Mouse (Mus musculus) adrenal gland, postnatal 14 days (tissue): ENCODE data around the gene Trhr2. TPM values are rescaled to one million over a fixed set of nuclear protein-coding genes. Genes with fewer than 3 reads are reported as not detected.

ENCODE experiments used
- DNase-seq: peaks from one replicate; pipeline ENCODE4 v3.0.0; 2021; ENCODE audit warnings: mixed read lengths
- long read RNA-seq, 2 experiments: library from polyadenylated mRNA; stranded (forward); transcript quantifications; one replicate each; pipeline ENCODE4 v2.0.0; 2021
- total RNA-seq: library from RNA; stranded (reverse); gene quantifications from 2 replicates; pipeline ENCODE4 v1.2.3, GENCODE M21; 2021

The Trhr2 gene
- not detected in 2 replicates for total RNA-seq
- long read RNA-seq, experiment 1, result 0 reads
- long read RNA-seq, experiment 2, result 0 reads

- no peak for DNase-seq
These were observed at the start of gene Trhr2 for GRCm38 (mm10) chr8:122360696-122361416. TSS of gene Trhr2 (minus strand) at chr8:122360746.

GRCm38 (mm10) chr8:122407678-122408077 is 47.1 kb upstream of the Trhr2 start:
- DNase-seq, result no peak

GRCm38 (mm10) chr8:122405146-122405805 is 44.7 kb upstream of the Trhr2 start:
- no peak for DNase-seq

- no peak for DNase-seq
These were observed 37.6 kb upstream of the Trhr2 start for GRCm38 (mm10) chr8:122398186-122398585.

- DNase-seq, result no peak
These were observed 34.7 kb upstream of the Trhr2 start for GRCm38 (mm10) chr8:122395291-122395690.

GRCm38 (mm10) chr8:122393717-122394116 is 33.2 kb upstream of the Trhr2 start:
- no peak for DNase-seq

- no peak for DNase-seq
These were observed 30.2 kb upstream of the Trhr2 start for GRCm38 (mm10) chr8:122390758-122391157.

GRCm38 (mm10) chr8:122389357-122389756 is 28.8 kb upstream of the Trhr2 start:
- no peak for DNase-seq

- DNase-seq, result no peak
These were observed 22.5 kb upstream of the Trhr2 start for GRCm38 (mm10) chr8:122383039-122383438.

GRCm38 (mm10) chr8:122376365-122377231 is 16.1 kb upstream of the Trhr2 start, which contains the start of gene Zc3h18:
TSS of gene Zc3h18 (plus strand) at chr8:122376609.
- DNase-seq, result peak; percentile 100

GRCm38 (mm10) chr8:122375751-122376364 is 15.3 kb upstream of the Trhr2 start:
- no peak for DNase-seq

GRCm38 (mm10) chr8:122375320-122375719 is 14.8 kb upstream of the Trhr2 start:
- no peak for DNase-seq

GRCm38 (mm10) chr8:122371706-122372105 is 11.2 kb upstream of the Trhr2 start:
- DNase-seq, result no peak

- peak; percentile 84 for DNase-seq
These were observed 9.1 kb upstream of the Trhr2 start for GRCm38 (mm10) chr8:122369665-122370064.

GRCm38 (mm10) chr8:122368494-122368893 is 7.9 kb upstream of the Trhr2 start:
- no peak for DNase-seq

- no peak for DNase-seq
These were observed 2.4 kb upstream of the Trhr2 start for GRCm38 (mm10) chr8:122362967-122363366.

- no peak for DNase-seq
These were observed 1.7 kb upstream of the Trhr2 start for GRCm38 (mm10) chr8:122362271-122362670.

- no peak for DNase-seq
These were observed 1.3 kb downstream of the Trhr2 start for GRCm38 (mm10) chr8:122359111-122359775.

GRCm38 (mm10) chr8:122357641-122358040 is 2.9 kb downstream of the Trhr2 start:
- DNase-seq, result no peak

- no peak for DNase-seq
These were observed 3.3 kb downstream of the Trhr2 start for GRCm38 (mm10) chr8:122357202-122357601.
